Mouse (Mus musculus) midbrain, embryonic 11.5 days (tissue): ENCODE results near the gene Inpp5k. TPM values are rescaled to one million over a fixed set of nuclear protein-coding genes. Genes with fewer than 3 reads are reported as not detected.
"Not testable (repeated sequence)": the region's sequence is repeated elsewhere in the genome, so short reads cannot be mapped to it uniquely, and the experiment has no call there.

ENCODE experiments used
- ATAC-seq: fragments of 200-750 bp; cut with Nextera tagmentation; 2 replicates; pipeline ENCODE4 v1.8.0; 2017; ENCODE audit warnings: moderate TSS enrichment, moderate library complexity; ENCODE audit not compliant: low FRiP score
- DNase-seq: peaks from one replicate; pipeline ENCODE4 v3.0.0; 2015; ENCODE audit warnings: low spot score; ENCODE audit errors: missing footprints
- H3K27ac ChIP-seq: fragments of 300-500 bp; sonication (generic); 2 replicates; pipeline ENCODE4 v1.5.1; 2014; ENCODE audit warnings: low read depth, low read length
- H3K27me3 ChIP-seq: fragments of 300-500 bp; sonication (generic); 2 replicates; pipeline ENCODE4 v1.6.1; 2014; ENCODE audit warnings: mild to moderate bottlenecking, low read length, moderate library complexity, mixed read lengths; ENCODE audit not compliant: control insufficient read depth, insufficient read depth
- H3K36me3 ChIP-seq: fragments of 300-500 bp; sonication (generic); 2 replicates; pipeline ENCODE4 v1.6.1; 2014; ENCODE audit warnings: mild to moderate bottlenecking, low read length, moderate library complexity, mixed read lengths; ENCODE audit not compliant: control insufficient read depth, insufficient read depth
- H3K4me1 ChIP-seq: fragments of 300-500 bp; sonication (generic); 2 replicates; pipeline ENCODE4 v1.6.1; 2014; ENCODE audit warnings: low read length; ENCODE audit not compliant: control insufficient read depth, insufficient read depth
- H3K4me2 ChIP-seq: fragments of 300-500 bp; sonication (generic); 2 replicates; pipeline ENCODE4 v1.6.1; 2014; ENCODE audit warnings: mild to moderate bottlenecking, moderate library complexity
- H3K4me3 ChIP-seq: fragments of 300-500 bp; sonication (generic); 2 replicates; pipeline ENCODE4 v1.5.1; 2014; ENCODE audit warnings: low read depth, low read length
- H3K9ac ChIP-seq: fragments of 300-500 bp; sonication (generic); 2 replicates; pipeline ENCODE4 v1.6.1; 2014; ENCODE audit warnings: low read length
- H3K9me3 ChIP-seq: fragments of 300-500 bp; sonication (generic); 2 replicates; pipeline ENCODE4 v1.6.1; 2016; ENCODE audit warnings: low read length; ENCODE audit not compliant: control insufficient read depth
- WGBS: fragments of 180-500 bp; shearing (Covaris S2); extraction: QIAGEN DNeasy Blood & Tissue Kit; methylation state at CpG from one replicate; pipeline ENCODE4 v1.1.7; 2014; 5-methylcytosine and 5-hydroxymethylcytosine counted together
- polyA plus RNA-seq: library from polyadenylated mRNA; unstranded; fragments of >200 nt; fragmentation: Nextera tagmentation; extraction: Ambion mirVana; gene quantifications from 2 replicates; pipeline ENCODE4 v1.2.1, GENCODE M21; 2014

Inpp5k gene
- polyA plus RNA-seq, 1 experiment from 2014 or later: 25.6 TPM

- H3K4me1 ChIP-seq, H3K4me3 ChIP-seq, H3K27ac ChIP-seq, H3K9me3 ChIP-seq, ATAC-seq, H3K9ac ChIP-seq, H3K4me2 ChIP-seq, H3K27me3 ChIP-seq: not testable (repeated sequence)
- H3K36me3 ChIP-seq: peaks cover 33% of the 10 kb centered on the region
- WGBS: 97% methylated on average over 3 of the region's 3 CpGs
- DNase-seq: peak; percentile 75
Observed at GRCm38 (mm10) chr11:75697464-75697863, 66.7 kb downstream of the Inpp5k start.

Other genes starting within 250 kb of the Inpp5k start
- 56.2 and 58.2 TPM in 2 replicates for gene Serpinf1, start 208.3 kb upstream of the Inpp5k start, polyA plus RNA-seq
- not detected in 2 replicates for gene Serpinf2, start 191.4 kb upstream of the Inpp5k start, polyA plus RNA-seq
- gene Wdr81, start 176.3 kb upstream of the Inpp5k start, polyA plus RNA-seq: 2.8 and 3.9 TPM in 2 replicates
- gene Tlcd2, start 169.3 kb upstream of the Inpp5k start, polyA plus RNA-seq: 7.6 and 8.9 TPM in 2 replicates
- 94.9 and 100.0 TPM in 2 replicates for gene Prpf8, start 144.2 kb upstream of the Inpp5k start, polyA plus RNA-seq
- 0.53 and 0.72 TPM in 2 replicates for gene Rilp, start 120.9 kb upstream of the Inpp5k start, polyA plus RNA-seq
- 2.9 and 3.4 TPM in 2 replicates for gene Scarf1, start 117.4 kb upstream of the Inpp5k start, polyA plus RNA-seq
- gene Slc43a2, start 99.3 kb upstream of the Inpp5k start, polyA plus RNA-seq: 3.3 and 3.7 TPM in 2 replicates
- gene Pitpna, start 42.9 kb upstream of the Inpp5k start, polyA plus RNA-seq: 87.9 and 90.7 TPM in 2 replicates
- gene Myo1c, start 19.5 kb downstream of the Inpp5k start, polyA plus RNA-seq: 9.8 and 10.2 TPM in 2 replicates
- 128 and 130 TPM in 2 replicates for gene Crk, start 48.3 kb downstream of the Inpp5k start, polyA plus RNA-seq
- 1,665 and 1,827 TPM in 2 replicates for gene Ywhae, start 101.9 kb downstream of the Inpp5k start, polyA plus RNA-seq
- gene Doc2b, start 165.1 kb downstream of the Inpp5k start, polyA plus RNA-seq: 0.58 and 0.68 TPM in 2 replicates